7 mouse cellular contexts compared by ENCODE assay signal in the genomic region with DNA sequence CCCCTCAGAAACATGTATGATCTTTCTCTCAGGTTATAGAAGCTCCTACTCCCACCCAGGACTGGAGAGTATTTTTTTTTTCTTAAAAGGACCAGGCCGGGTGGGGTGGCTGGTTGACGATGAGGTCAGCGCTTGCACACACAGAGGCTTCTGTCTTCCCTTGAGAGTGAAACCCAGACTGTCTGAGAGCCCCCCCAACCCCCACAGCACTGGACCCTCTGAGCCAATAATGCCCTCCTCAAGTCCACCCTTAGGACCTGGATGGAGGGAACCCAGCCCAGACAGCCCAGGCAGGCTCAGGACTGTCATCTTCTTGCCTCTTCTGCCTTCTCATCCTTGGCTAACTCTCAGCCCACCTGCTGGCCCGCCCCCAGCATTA. TPM values are rescaled to one million over a fixed set of nuclear protein-coding genes. Genes with fewer than 3 reads are reported as not detected.
DNase-seq lines count a peak whose midpoint lies in the region; ATAC-seq lines count a peak whose summit lies in the region.

No protein-coding gene starts in this region.

- peaks cover 27% of the 10 kb centered on the region for H3K36me3 ChIP-seq in forebrain, embryonic 13.5 days (ENCODE audit: poor library complexity, severe bottlenecking)
- peaks cover 38% of the 10 kb centered on the region for H3K36me3 ChIP-seq in limb, embryonic 15.5 days
- peaks cover 38% of the 10 kb centered on the region for H3K36me3 ChIP-seq in stomach, embryonic 14.5 days (ENCODE audit: control insufficient read depth, insufficient read depth, low read length)

- ATAC-seq in forebrain, embryonic 13.5 days = no peak
- no peak for ATAC-seq in limb, embryonic 15.5 days (ENCODE audit: insufficient number of reproducible peaks, low FRiP score, low TSS enrichment, low read depth)
- ATAC-seq in stomach, embryonic 14.5 days (ENCODE audit: insufficient number of reproducible peaks, insufficient read depth, low FRiP score, low read depth) = no peak
- ATAC-seq in inflammation-experienced regulatory T-cells, adult 6 months = no peak

- peaks cover 48% of the 10 kb centered on the region for H3K4me1 ChIP-seq in forebrain, embryonic 13.5 days
- peaks cover 62% of the 10 kb centered on the region for H3K4me1 ChIP-seq in limb, embryonic 15.5 days
- peaks cover 22% of the 10 kb centered on the region for H3K4me1 ChIP-seq in stomach, embryonic 14.5 days (ENCODE audit: control insufficient read depth, insufficient read depth, low read length)

- peak overlapping the region; percentile 86 for H3K9ac ChIP-seq in forebrain, embryonic 13.5 days
- peak overlapping the region; percentile 88; the same call in 1 of the 2 replicates for H3K9ac ChIP-seq in limb, embryonic 15.5 days
- peak overlapping the region; percentile 25; the same call in 1 of the 2 replicates for H3K9ac ChIP-seq in stomach, embryonic 14.5 days (replicated peaks; ENCODE audit: low read depth, low read length)

- peak overlapping the region; percentile 85 for H3K4me3 ChIP-seq in forebrain, embryonic 13.5 days
- H3K4me3 ChIP-seq in limb, embryonic 15.5 days = peak overlapping the region; percentile 95
- peak overlapping the region; percentile 98; the same call in 1 of the 2 replicates for H3K4me3 ChIP-seq in stomach, embryonic 14.5 days (ENCODE audit: low read depth, low read length)

- H3K4me2 ChIP-seq in forebrain, embryonic 13.5 days = peak overlapping the region; percentile 96
- H3K4me2 ChIP-seq in limb, embryonic 15.5 days = peak overlapping the region; percentile 88
- H3K4me2 ChIP-seq in stomach, embryonic 14.5 days (replicated peaks; ENCODE audit: low read depth, low read length) = peak overlapping the region; percentile 86

- H3K27me3 ChIP-seq in forebrain, embryonic 13.5 days = no peaks in the 10 kb centered on the region
- no peaks in the 10 kb centered on the region for H3K27me3 ChIP-seq in limb, embryonic 15.5 days
- H3K27me3 ChIP-seq in stomach, embryonic 14.5 days (ENCODE audit: control insufficient read depth, insufficient read depth, low read length) = no peaks in the 10 kb centered on the region

- H3K27ac ChIP-seq in forebrain, embryonic 13.5 days = peak overlapping the region; percentile 95
- peak overlapping the region; percentile 99 for H3K27ac ChIP-seq in limb, embryonic 15.5 days
- peak overlapping the region; percentile 99; the same call in 1 of the 2 replicates for H3K27ac ChIP-seq in stomach, embryonic 14.5 days (ENCODE audit: low read length)

- DNase-seq in right cerebral cortex, postnatal 10 days (ENCODE audit: low spot score in 2 of 2) = peak; percentile 62 to 76
- DNase-seq in right cerebral cortex, postnatal 4 days = no peak
- no peak for DNase-seq in spleen, adult 18-20 months

- H3K9me3 ChIP-seq in forebrain, embryonic 13.5 days (replicated peaks) = no peaks in the 10 kb centered on the region
- H3K9me3 ChIP-seq in limb, embryonic 15.5 days = no peaks in the 10 kb centered on the region
- no peaks in the 10 kb centered on the region for H3K9me3 ChIP-seq in stomach, embryonic 14.5 days (ENCODE audit: control insufficient read depth, low read depth, low read length)

- 42% methylated on average over 4 of the region's 4 CpGs for WGBS in forebrain, embryonic 13.5 days
- 37% methylated on average over 4 of the region's 4 CpGs for whole genome bisulfite sequencing in limb, embryonic 15.5 days
- 39% methylated on average over 4 of the region's 4 CpGs for WGBS in stomach, embryonic 14.5 days

RNA-seq across cellular contexts. Expression of a gene that starts 3.8 kb away (rescaled TPM):
- polyA plus RNA-seq in forebrain, embryonic 13.5 days (2015; fragmentation: Nextera tagmentation; extraction: Ambion mirVana) = 5.5 and 5.8 TPM in 2 replicates
- polyA plus RNA-seq in limb, embryonic 15.5 days (2015; fragmentation: Nextera tagmentation; extraction: Ambion mirVana) = 20.8 and 24.4 TPM in 2 replicates
- 25.8 and 27.7 TPM in 2 replicates for polyA plus RNA-seq in stomach, embryonic 14.5 days (2014; fragmentation: Nextera tagmentation; extraction: Ambion mirVana)
- polyA plus RNA-seq in inflammation-experienced regulatory T-cells, adult 6 months (2017; shearing (Covaris generic)) = under 1 TPM; 0.34 to 0.70 (median 0.38) TPM

RNA-seq across cellular contexts. Expression of a gene that starts 9.1 kb away (rescaled TPM):
- polyA plus RNA-seq in forebrain, embryonic 13.5 days (2015; fragmentation: Nextera tagmentation; extraction: Ambion mirVana) = 11.2 and 12.9 TPM in 2 replicates
- 8.2 and 10.0 TPM in 2 replicates for polyA plus RNA-seq in limb, embryonic 15.5 days (2015; fragmentation: Nextera tagmentation; extraction: Ambion mirVana)
- 14.7 and 15.9 TPM in 2 replicates for polyA plus RNA-seq in stomach, embryonic 14.5 days (2014; fragmentation: Nextera tagmentation; extraction: Ambion mirVana)
- polyA plus RNA-seq in inflammation-experienced regulatory T-cells, adult 6 months (2017; shearing (Covaris generic)) = 10 to 100 TPM in 1 of 3 experiments, 1 to 10 TPM in 2; 8.5 to 13.3 (median 8.9) TPM

RNA-seq across cellular contexts. Expression of a gene that starts 20.8 kb away (rescaled TPM):
- 45.9 and 47.0 TPM in 2 replicates for polyA plus RNA-seq in forebrain, embryonic 13.5 days (2015; fragmentation: Nextera tagmentation; extraction: Ambion mirVana)
- polyA plus RNA-seq in limb, embryonic 15.5 days (2015; fragmentation: Nextera tagmentation; extraction: Ambion mirVana) = 40.3 and 42.5 TPM in 2 replicates
- 51.4 and 54.1 TPM in 2 replicates for polyA plus RNA-seq in stomach, embryonic 14.5 days (2014; fragmentation: Nextera tagmentation; extraction: Ambion mirVana)
- 10 to 100 TPM; 17.9 to 35.2 (median 21.6) TPM for polyA plus RNA-seq in inflammation-experienced regulatory T-cells, adult 6 months (2017; shearing (Covaris generic))

RNA-seq across cellular contexts. Expression of a gene that starts 25.5 kb away (rescaled TPM):
- polyA plus RNA-seq in forebrain, embryonic 13.5 days (2015; fragmentation: Nextera tagmentation; extraction: Ambion mirVana) = 2.0 and 2.1 TPM in 2 replicates
- 2.7 and 2.8 TPM in 2 replicates for polyA plus RNA-seq in limb, embryonic 15.5 days (2015; fragmentation: Nextera tagmentation; extraction: Ambion mirVana)
- polyA plus RNA-seq in stomach, embryonic 14.5 days (2014; fragmentation: Nextera tagmentation; extraction: Ambion mirVana) = 3.7 and 4.2 TPM in 2 replicates
- polyA plus RNA-seq in inflammation-experienced regulatory T-cells, adult 6 months (2017; shearing (Covaris generic)) = 1 to 10 TPM; 2.2 to 4.0 (median 2.5) TPM

RNA-seq across cellular contexts. Expression of a gene that starts 26.3 kb away (rescaled TPM):
- 11.0 and 12.5 TPM in 2 replicates for polyA plus RNA-seq in forebrain, embryonic 13.5 days (2015; fragmentation: Nextera tagmentation; extraction: Ambion mirVana)
- polyA plus RNA-seq in limb, embryonic 15.5 days (2015; fragmentation: Nextera tagmentation; extraction: Ambion mirVana) = 12.2 and 13.6 TPM in 2 replicates
- polyA plus RNA-seq in stomach, embryonic 14.5 days (2014; fragmentation: Nextera tagmentation; extraction: Ambion mirVana) = 7.5 and 8.7 TPM in 2 replicates
- polyA plus RNA-seq in inflammation-experienced regulatory T-cells, adult 6 months (2017; shearing (Covaris generic)) = 10 to 100 TPM; 24.6 to 26.2 (median 25.0) TPM

Comparison
In these comparisons a context has a peak if more than half of its experiments do, and no peak if none do; other contexts are left out.
1. DNase-seq: peak in right cerebral cortex, postnatal 10 days (2 of 2); none in right cerebral cortex, postnatal 4 days (single experiment) and spleen, adult 18-20 months (0 of 2).
2. H3K9ac ChIP-seq: peak in every context shown above with its lines; median percentile 88 in limb, embryonic 15.5 days; 86 in forebrain, embryonic 13.5 days; 25 in stomach, embryonic 14.5 days.
3. Peak in every context shown above with its lines, with median percentiles within 50 percentile points of each other: H3K27ac ChIP-seq, H3K4me2 ChIP-seq and H3K4me3 ChIP-seq.